Mouse (Mus musculus) bone marrow, adult 2 months (tissue): ENCODE data around the gene Cdc34.

Source experiments
- CTCF ChIP-seq: fragments of 200-500 bp; IDR thresholded peaks from 2 replicates; pipeline ENCODE4 v1.5.1; 2011; ENCODE audit warnings: low read length, control low read depth; ENCODE audit not compliant: control insufficient read depth, insufficient read depth
- POLR2A ChIP-seq: fragments of 200-500 bp; IDR thresholded peaks from 2 replicates; pipeline ENCODE4 v1.6.1; 2011; ENCODE audit warnings: low read depth, mild to moderate bottlenecking, control low read depth, low read length, borderline replicate concordance; ENCODE audit not compliant: control insufficient read depth

DNA sequence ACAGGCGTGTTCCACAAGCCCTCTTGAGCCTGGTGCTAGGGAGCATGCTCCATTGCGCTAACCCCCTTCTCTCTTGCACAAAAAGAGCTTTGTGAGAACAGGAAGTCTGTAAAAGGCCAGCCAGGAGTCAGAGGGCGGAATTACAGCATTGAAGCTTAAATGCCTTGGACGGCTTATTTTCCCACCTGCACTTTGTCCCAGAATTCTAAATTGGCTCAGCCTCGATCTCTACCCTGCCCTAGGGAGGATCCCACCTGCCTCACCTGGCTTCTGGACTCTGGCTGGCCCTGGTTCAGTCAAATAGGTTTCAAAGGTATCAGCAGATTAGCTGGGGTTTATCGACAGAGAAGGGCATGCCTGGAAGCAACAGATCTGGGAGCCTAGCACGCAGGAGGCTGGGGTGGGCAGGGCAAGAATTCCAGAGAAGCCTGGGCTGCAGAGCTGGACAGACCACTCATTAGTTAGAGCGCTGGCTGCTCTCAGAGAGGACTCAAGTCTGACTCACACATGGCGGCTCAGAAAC is 14.2 kb downstream of the Cdc34 start:
- TF ChIP-seq CTCF (no peak), POLR2A (no peak)
